ENCODE assay signal across 20 mouse cellular contexts in genomic region chr11:106340990-106341520, GRCm38 (mm10). TPM values are rescaled to one million over a fixed set of nuclear protein-coding genes. Genes with fewer than 3 reads are reported as not detected.
A peak's percentile ranks its signal among the peaks of the same experiment; 100 is the strongest.
DNase-seq lines count a peak whose midpoint lies in the region; ATAC-seq lines count a peak whose summit lies in the region.
"Had no signal": no experiment of that assay in that cellular context is flagged by ENCODE, and none has a peak within 500 bp of the region (broad histone marks: within the 10 kb centered on the region; RNA-seq: fewer than 3 reads in every experiment).

No protein-coding gene starts in this region.

- peak; percentile 63 for ATAC-seq in granulocyte monocyte progenitor cell, adult 5-6 weeks (replicated peaks; ENCODE audit: poor library complexity, severe bottlenecking)
- ATAC-seq: CD4-positive, CD25-positive, alpha-beta regulatory T cell, adult 4 months; forebrain, embryonic 15.5 days; inflammation-experienced regulatory T-cells, adult 6 months; midbrain, embryonic 13.5 days had no signal

- peak; percentile 28 to 54 for DNase-seq in adrenal gland, adult (ENCODE audit: inconsistent age in 2 of 2, low spot score in 1 of 2)
- DNase-seq in adrenal gland, postnatal 4 days (ENCODE audit: low spot score in 2 of 2), result no peak
- DNase-seq in kidney, adult 9 months, result peak; percentile 24
- DNase-seq in kidney, adult 18-20 months, result no peak
- peak; percentile 39 to 53 for DNase-seq in adrenal gland, postnatal 36 days
- no peak for DNase-seq in left cerebral cortex, adult 11 months (ENCODE audit: low spot score)
- DNase-seq in B cell, adult 2 months, result no peak
- DNase-seq: cerebellum, adult 11 months; cerebellum, postnatal 10 days; heart, adult 2 months; right cerebral cortex, adult 18-20 months; thymus, postnatal 36 days had no signal

RNA-seq across cellular contexts. Expression of gene Scn4a, which starts 12.0 kb away (rescaled TPM):
- 1 to 10 TPM; 1.0 to 3.0 TPM for total RNA-seq in adrenal gland, postnatal 4 days (2021)
- total RNA-seq in adrenal gland, postnatal 36 days (2021), result under 1 TPM in 1 of 2 experiments, not detected in 1; 0.10 TPM
- total RNA-seq in granulocyte monocyte progenitor cell, adult 5-6 weeks (2014; fragmentation: Nextera tagmentation), result not detected in 2 replicates
- not detected in 2 replicates for total RNA-seq in granulocyte monocyte progenitor cell, adult 5-6 weeks (2017)
- total RNA-seq: left cerebral cortex, postnatal 25 days had no signal

RNA-seq across cellular contexts. Expression of gene Prr29, which starts 24.2 kb away (rescaled TPM):
- total RNA-seq in adrenal gland, postnatal 4 days (2021), result not detected
- total RNA-seq in adrenal gland, postnatal 36 days (2021), result not detected
- total RNA-seq in granulocyte monocyte progenitor cell, adult 5-6 weeks (2014; fragmentation: Nextera tagmentation), result not detected in 2 replicates
- total RNA-seq in granulocyte monocyte progenitor cell, adult 5-6 weeks (2017), result not detected in 2 replicates
- total RNA-seq: ES-E14; layer of hippocampus, postnatal 25 days; left cerebral cortex, postnatal 25 days had no signal

RNA-seq across cellular contexts. Expression of gene Cd79b, which starts 26.5 kb away (rescaled TPM):
- 1 to 10 TPM; 2.8 to 5.2 TPM for total RNA-seq in adrenal gland, postnatal 4 days (2021)
- total RNA-seq in adrenal gland, postnatal 36 days (2021), result 1 to 10 TPM in 1 of 2 experiments, under 1 TPM in 1; 0.33 to 1.2 TPM
- total RNA-seq in granulocyte monocyte progenitor cell, adult 5-6 weeks (2014; fragmentation: Nextera tagmentation), result 52.9 and 54.1 TPM in 2 replicates
- 23.8 and 31.5 TPM in 2 replicates for total RNA-seq in granulocyte monocyte progenitor cell, adult 5-6 weeks (2017)

RNA-seq across cellular contexts. Expression of gene Gh, which starts 39.4 kb away (rescaled TPM):
- total RNA-seq in adrenal gland, postnatal 4 days (2021), result under 1 TPM in 1 of 2 experiments, not detected in 1; 0.37 TPM
- not detected for total RNA-seq in adrenal gland, postnatal 36 days (2021)
- not detected in 2 replicates for total RNA-seq in granulocyte monocyte progenitor cell, adult 5-6 weeks (2014; fragmentation: Nextera tagmentation)
- total RNA-seq in granulocyte monocyte progenitor cell, adult 5-6 weeks (2017), result not detected in 2 replicates
- total RNA-seq: ES-E14; heart, adult 2 months; layer of hippocampus, postnatal 25 days; left cerebral cortex, postnatal 25 days had no signal

RNA-seq across cellular contexts. Expression of gene Icam2, which starts 46.8 kb away (rescaled TPM):
- 10 to 100 TPM; 21.8 to 24.3 TPM for total RNA-seq in adrenal gland, postnatal 4 days (2021)
- total RNA-seq in adrenal gland, postnatal 36 days (2021), result 10 to 100 TPM; 14.1 to 14.7 TPM
- 58.3 and 65.0 TPM in 2 replicates for total RNA-seq in granulocyte monocyte progenitor cell, adult 5-6 weeks (2014; fragmentation: Nextera tagmentation)
- 79.6 and 108 TPM in 2 replicates for total RNA-seq in granulocyte monocyte progenitor cell, adult 5-6 weeks (2017)

Comparison
In these comparisons a context has a peak if more than half of its experiments do, and no peak if none do; other contexts are left out.
1. DNase-seq: peak in adrenal gland, adult (2 of 2), kidney, adult 9 months (single experiment) and adrenal gland, postnatal 36 days (2 of 2); none in adrenal gland, postnatal 4 days (0 of 2), kidney, adult 18-20 months (single experiment), left cerebral cortex, adult 11 months (single experiment) and B cell, adult 2 months (0 of 2).